Mouse (Mus musculus): ENCODE measurements around the gene Tmem106a. TPM values are rescaled to one million over a fixed set of nuclear protein-coding genes. Genes with fewer than 3 reads are reported as not detected.

Gene Tmem106a
- 3.6 and 3.9 TPM in 2 replicates for polyA plus RNA-seq (2014; fragmentation: Nextera tagmentation; extraction: Ambion mirVana)

- no peak for ATAC-seq (ENCODE audit: low read depth)
- Histone ChIP-seq H3K9ac (replicated peaks; ENCODE audit: low read depth, low read length) (peak within 1 kb of the TSS; percentile 34; the same call in 1 of the 2 replicates), H3K36me3 (ENCODE audit: control insufficient read depth, insufficient read depth, low read length) (peaks cover 28% of the 10 kb centered on the region), H3K27ac (ENCODE audit: low read depth, low read length) (no peak within 1 kb of the TSS), H3K4me2 (ENCODE audit: low read depth, low read length) (peak within 1 kb of the TSS; percentile 35), H3K4me1 (ENCODE audit: control insufficient read depth, insufficient read depth, low read length) (no peaks in the 10 kb centered on the region), H3K4me3 (ENCODE audit: low read depth, low read length) (peak within 1 kb of the TSS; percentile 12; the same call in 1 of the 2 replicates), H3K27me3 (ENCODE audit: control insufficient read depth, insufficient read depth, low read length) (no peaks in the 10 kb centered on the region), H3K9me3 (ENCODE audit: control insufficient read depth, low read length) (no peaks in the 10 kb centered on the region)
- 21% methylated on average over 30 of the region's 31 CpGs for WGBS
Measured at GRCm38 (mm10) chr11:101582054-101583035, at the start of gene Tmem106a. Gene Tmem106a (plus strand): TSS chr11:101582242.

DNA sequence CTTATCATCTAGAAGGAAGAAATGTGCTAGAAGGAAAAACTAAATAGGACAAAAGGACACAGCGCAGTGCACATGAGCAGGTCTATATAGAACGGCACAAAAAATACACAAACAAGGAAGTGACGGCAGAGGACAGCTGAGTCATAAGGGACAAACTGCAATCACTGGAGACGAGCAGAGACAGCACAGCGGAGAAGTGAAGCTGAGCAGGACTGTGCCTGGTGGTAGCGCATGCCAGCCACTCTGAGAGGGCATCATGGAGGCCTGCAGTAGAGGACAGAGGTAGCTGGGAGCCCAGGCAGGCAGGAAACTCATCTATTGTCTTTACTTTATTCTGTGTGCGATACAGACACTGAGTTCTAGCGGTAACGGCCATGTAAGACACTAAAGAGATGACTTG is 38.5 kb upstream of the Tmem106a start:
- no peaks in the 10 kb centered on the region for H3K27me3 ChIP-seq (ENCODE audit: control insufficient read depth, insufficient read depth, low read length)
- no peak overlapping the region for H3K9ac ChIP-seq (replicated peaks; ENCODE audit: low read depth, low read length)
- no peaks in the 10 kb centered on the region for H3K9me3 ChIP-seq (ENCODE audit: control insufficient read depth, low read length)
- WGBS, result 80% methylated on average over 9 of the region's 9 CpGs
- H3K36me3 ChIP-seq (ENCODE audit: control insufficient read depth, insufficient read depth, low read length), result no peaks in the 10 kb centered on the region
- H3K4me2 ChIP-seq (ENCODE audit: low read depth, low read length), result no peak overlapping the region
- ATAC-seq (ENCODE audit: low read depth), result no peak
- H3K4me3 ChIP-seq (ENCODE audit: low read depth, low read length), result no peak overlapping the region
- H3K27ac ChIP-seq (ENCODE audit: low read depth, low read length), result no peak overlapping the region
- H3K4me1 ChIP-seq (ENCODE audit: control insufficient read depth, insufficient read depth, low read length), result no peaks in the 10 kb centered on the region

GRCm38 (mm10) chr11:101544132-101544531 is 37.9 kb upstream of the Tmem106a start:
- Histone ChIP-seq H3K9ac (replicated peaks; ENCODE audit: low read depth, low read length) (no peak overlapping the region), H3K4me1 (ENCODE audit: control insufficient read depth, insufficient read depth, low read length) (no peaks in the 10 kb centered on the region), H3K9me3 (ENCODE audit: control insufficient read depth, low read length) (no peaks in the 10 kb centered on the region), H3K27ac (ENCODE audit: low read depth, low read length) (no peak overlapping the region), H3K27me3 (ENCODE audit: control insufficient read depth, insufficient read depth, low read length) (no peaks in the 10 kb centered on the region), H3K36me3 (ENCODE audit: control insufficient read depth, insufficient read depth, low read length) (no peaks in the 10 kb centered on the region), H3K4me2 (ENCODE audit: low read depth, low read length) (no peak overlapping the region), H3K4me3 (ENCODE audit: low read depth, low read length) (no peak overlapping the region)
- WGBS, result 88% methylated on average over 1 of the region's 1 CpGs
- no peak for ATAC-seq (ENCODE audit: low read depth)

- Histone ChIP-seq H3K4me1 (ENCODE audit: control insufficient read depth, insufficient read depth, low read length) (peaks cover 2% of the 10 kb centered on the region), H3K4me3 (ENCODE audit: low read depth, low read length) (no peak overlapping the region), H3K4me2 (ENCODE audit: low read depth, low read length) (no peak overlapping the region), H3K9ac (replicated peaks; ENCODE audit: low read depth, low read length) (no peak overlapping the region), H3K36me3 (ENCODE audit: control insufficient read depth, insufficient read depth, low read length) (no peaks in the 10 kb centered on the region), H3K27ac (ENCODE audit: low read depth, low read length) (no peak overlapping the region), H3K9me3 (ENCODE audit: control insufficient read depth, low read length) (no peaks in the 10 kb centered on the region), H3K27me3 (ENCODE audit: control insufficient read depth, insufficient read depth, low read length) (no peaks in the 10 kb centered on the region)
- no peak for ATAC-seq (ENCODE audit: low read depth)
Measured at GRCm38 (mm10) chr11:101548526-101548925, 33.5 kb upstream of the Tmem106a start.

DNA sequence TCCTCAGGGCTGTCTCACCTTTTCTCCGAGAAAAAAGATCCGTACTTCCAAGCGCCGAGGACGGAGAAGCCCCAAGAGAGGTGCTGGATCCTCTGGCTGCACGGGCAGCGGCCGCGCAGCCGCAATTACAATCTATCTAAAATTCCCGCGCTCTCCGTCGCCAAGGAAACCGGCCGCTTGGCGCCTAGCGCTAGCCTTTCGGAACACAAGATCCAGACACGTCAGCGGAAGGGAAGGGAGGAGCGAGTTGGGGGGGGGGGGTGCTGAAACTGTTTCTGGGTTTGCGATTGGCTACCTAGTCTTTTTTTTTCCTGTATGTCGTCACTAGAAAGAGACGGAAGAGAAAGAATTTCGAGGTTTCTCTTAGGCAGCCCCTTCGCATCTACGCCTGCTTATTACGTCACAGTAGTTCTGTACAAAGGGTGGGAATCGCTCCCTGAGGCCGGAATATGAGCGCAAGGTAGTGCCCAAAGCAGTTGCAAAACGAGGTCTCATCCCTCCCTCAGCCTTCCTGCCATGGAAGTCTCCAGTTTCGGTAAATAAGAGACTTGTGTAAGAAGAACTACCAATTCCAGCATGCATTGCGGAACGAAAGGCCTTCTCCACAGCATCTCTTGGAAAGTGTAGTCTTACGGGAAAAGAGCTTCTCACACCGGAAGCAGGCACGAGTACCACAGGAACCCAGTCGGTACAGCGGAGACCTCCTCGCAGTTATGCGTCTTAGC is 30.1 kb upstream of the Tmem106a start, which contains the start of the genes Brca1 and Nbr1:
Gene Brca1 (minus strand): TSS at position 205 of the 725 bp plus-strand sequence.
Gene Nbr1 (plus strand): TSS at position 399 of the 725 bp plus-strand sequence.
- Histone ChIP-seq H3K4me2 (ENCODE audit: low read depth, low read length) (peak within 1 kb of the TSS; percentile 74), H3K27ac (ENCODE audit: low read depth, low read length) (peak within 1 kb of the TSS; percentile 94), H3K4me3 (ENCODE audit: low read depth, low read length) (peak within 1 kb of the TSS; percentile 68), H3K9ac (replicated peaks; ENCODE audit: low read depth, low read length) (peak within 1 kb of the TSS; percentile 57), H3K27me3 (ENCODE audit: control insufficient read depth, insufficient read depth, low read length) (no peaks in the 10 kb centered on the region), H3K4me1 (ENCODE audit: control insufficient read depth, insufficient read depth, low read length) (peaks cover 14% of the 10 kb centered on the region), H3K36me3 (ENCODE audit: control insufficient read depth, insufficient read depth, low read length) (0 out of 2 replicates have a peak, but pooled peaks cover 5% of the 10 kb centered on the region), H3K9me3 (ENCODE audit: control insufficient read depth, low read length) (no peaks in the 10 kb centered on the region)
- ATAC-seq (ENCODE audit: low read depth), result peak; percentile 86
- under 1% methylated on average over 43 of the region's 43 CpGs for WGBS

DNA sequence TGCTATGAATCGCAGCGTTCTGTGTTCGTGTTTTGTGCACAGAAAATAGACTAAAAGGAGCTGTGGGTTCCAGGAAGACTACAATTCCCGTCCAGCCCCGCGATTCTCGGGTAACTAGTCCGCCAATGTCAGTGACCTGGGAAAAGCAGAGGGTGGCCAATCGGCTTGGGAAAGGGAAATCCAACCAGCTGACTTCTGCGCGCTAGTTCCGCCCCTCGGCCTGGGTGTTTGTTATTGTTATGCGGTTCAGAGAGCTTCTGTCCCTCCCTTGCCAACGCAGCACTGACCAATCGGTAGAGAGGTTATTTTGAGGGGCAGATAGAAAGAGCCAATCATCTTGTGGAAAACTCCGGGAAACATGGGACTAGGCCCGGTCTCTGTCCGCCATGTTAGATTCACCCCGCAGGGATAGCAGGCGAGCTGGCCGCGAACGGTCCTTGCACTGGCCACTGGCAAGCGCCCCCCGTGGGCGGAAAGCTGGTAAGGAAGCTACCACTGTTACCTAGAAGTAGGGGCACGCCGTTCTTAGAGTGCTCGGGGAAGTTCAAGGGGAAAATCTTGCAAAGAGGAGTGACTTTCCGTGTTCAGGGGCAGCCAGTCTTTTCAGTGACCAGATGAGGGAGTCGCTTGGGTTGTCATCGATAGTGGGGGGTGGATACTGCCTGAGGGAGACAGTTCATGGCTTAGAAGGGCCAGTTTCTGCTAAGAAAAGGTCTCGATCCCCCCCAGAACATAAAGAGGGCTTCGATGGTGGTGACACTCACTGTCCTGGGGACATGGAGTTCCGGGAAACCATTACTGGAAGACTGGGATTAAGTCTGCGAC is 29.4 kb upstream of the Tmem106a start:
- H3K27ac ChIP-seq (ENCODE audit: low read depth, low read length), result peak overlapping the region; percentile 94
- no peaks in the 10 kb centered on the region for H3K27me3 ChIP-seq (ENCODE audit: control insufficient read depth, insufficient read depth, low read length)
- no peaks in the 10 kb centered on the region for H3K9me3 ChIP-seq (ENCODE audit: control insufficient read depth, low read length)
- WGBS, result under 1% methylated on average over 37 of the region's 37 CpGs
- H3K36me3 ChIP-seq (ENCODE audit: control insufficient read depth, insufficient read depth, low read length), result 0 out of 2 replicates have a peak, but pooled peaks cover 6% of the 10 kb centered on the region
- H3K9ac ChIP-seq (replicated peaks; ENCODE audit: low read depth, low read length), result peak overlapping the region; percentile 57
- peaks cover 14% of the 10 kb centered on the region for H3K4me1 ChIP-seq (ENCODE audit: control insufficient read depth, insufficient read depth, low read length)
- peak; percentile 98 for ATAC-seq (ENCODE audit: low read depth)
- H3K4me3 ChIP-seq (ENCODE audit: low read depth, low read length), result peak overlapping the region; percentile 68
- H3K4me2 ChIP-seq (ENCODE audit: low read depth, low read length), result peak overlapping the region; percentile 56

DNA sequence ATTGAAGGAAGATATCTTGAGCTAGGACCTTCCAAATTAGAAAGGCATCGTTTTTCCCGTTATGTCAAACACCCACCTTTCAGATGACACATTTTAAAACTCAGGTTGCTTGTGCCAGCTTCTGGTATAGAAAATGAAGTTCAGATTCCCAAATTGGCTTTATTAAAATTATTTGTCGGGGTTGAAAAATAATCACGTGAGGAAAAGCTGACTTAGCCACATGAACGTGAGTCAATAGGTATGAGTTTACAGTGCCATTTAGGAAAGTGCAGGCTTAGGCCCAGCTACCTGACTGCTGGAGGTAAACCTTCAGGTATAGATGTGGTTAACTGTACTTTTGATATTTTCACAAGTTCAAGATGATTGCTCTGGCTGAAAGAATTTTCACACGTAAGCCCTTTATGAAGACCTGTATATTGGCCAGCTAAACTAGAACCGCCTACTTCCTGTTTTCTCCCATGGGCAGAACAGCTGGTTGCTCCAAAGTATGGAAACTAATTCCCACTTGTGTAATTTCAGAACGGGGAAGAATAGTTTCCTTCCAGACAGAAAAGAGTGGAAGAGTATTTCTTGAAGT is 28.6 kb upstream of the Tmem106a start:
- H3K9me3 ChIP-seq (ENCODE audit: control insufficient read depth, low read length), result no peaks in the 10 kb centered on the region
- H3K4me3 ChIP-seq (ENCODE audit: low read depth, low read length), result peak overlapping the region; percentile 68
- peak overlapping the region; percentile 56 for H3K4me2 ChIP-seq (ENCODE audit: low read depth, low read length)
- peaks cover 6% of the 10 kb centered on the region; the same call in 1 of the 2 replicates for H3K36me3 ChIP-seq (ENCODE audit: control insufficient read depth, insufficient read depth, low read length)
- no peaks in the 10 kb centered on the region for H3K27me3 ChIP-seq (ENCODE audit: control insufficient read depth, insufficient read depth, low read length)
- no peak for ATAC-seq (ENCODE audit: low read depth)
- peak overlapping the region; percentile 57 for H3K9ac ChIP-seq (replicated peaks; ENCODE audit: low read depth, low read length)
- peaks cover 14% of the 10 kb centered on the region for H3K4me1 ChIP-seq (ENCODE audit: control insufficient read depth, insufficient read depth, low read length)
- H3K27ac ChIP-seq (ENCODE audit: low read depth, low read length), result peak overlapping the region; percentile 94
- WGBS, result 25% methylated on average over 8 of the region's 8 CpGs

- WGBS, result 89% methylated on average over 7 of the region's 7 CpGs
- H3K36me3 ChIP-seq (ENCODE audit: control insufficient read depth, insufficient read depth, low read length), result peaks cover 26% of the 10 kb centered on the region
- H3K9ac ChIP-seq (replicated peaks; ENCODE audit: low read depth, low read length), result no peak overlapping the region
- ATAC-seq (ENCODE audit: low read depth), result no peak
- no peak overlapping the region for H3K4me3 ChIP-seq (ENCODE audit: low read depth, low read length)
- H3K9me3 ChIP-seq (ENCODE audit: control insufficient read depth, low read length), result no peaks in the 10 kb centered on the region
- no peaks in the 10 kb centered on the region for H3K27me3 ChIP-seq (ENCODE audit: control insufficient read depth, insufficient read depth, low read length)
- no peak overlapping the region for H3K4me2 ChIP-seq (ENCODE audit: low read depth, low read length)
- peaks cover 14% of the 10 kb centered on the region for H3K4me1 ChIP-seq (ENCODE audit: control insufficient read depth, insufficient read depth, low read length)
- no peak overlapping the region for H3K27ac ChIP-seq (ENCODE audit: low read depth, low read length)
Measured at GRCm38 (mm10) chr11:101556541-101556940, 25.5 kb upstream of the Tmem106a start.
